Mouse (Mus musculus) small intestine, adult 2 months (tissue): Measurements from ENCODE around the gene Cnp.

Experiments
- CTCF ChIP-seq: fragments of 200-500 bp; IDR thresholded peaks from 2 replicates; pipeline ENCODE4 v1.5.1; 2012; ENCODE audit warnings: low read depth, mild to moderate bottlenecking, control low read depth, inconsistent platforms, low read length, moderate library complexity, mixed read lengths; ENCODE audit not compliant: insufficient replicate concordance, insufficient read length; ENCODE audit errors: extremely low read depth
- POLR2A ChIP-seq: fragments of 200-500 bp; IDR thresholded peaks from 2 replicates; pipeline ENCODE4 v1.6.1; 2012; ENCODE audit warnings: low read depth, mild to moderate bottlenecking, control low read depth, inconsistent platforms, low read length, moderate library complexity

DNA sequence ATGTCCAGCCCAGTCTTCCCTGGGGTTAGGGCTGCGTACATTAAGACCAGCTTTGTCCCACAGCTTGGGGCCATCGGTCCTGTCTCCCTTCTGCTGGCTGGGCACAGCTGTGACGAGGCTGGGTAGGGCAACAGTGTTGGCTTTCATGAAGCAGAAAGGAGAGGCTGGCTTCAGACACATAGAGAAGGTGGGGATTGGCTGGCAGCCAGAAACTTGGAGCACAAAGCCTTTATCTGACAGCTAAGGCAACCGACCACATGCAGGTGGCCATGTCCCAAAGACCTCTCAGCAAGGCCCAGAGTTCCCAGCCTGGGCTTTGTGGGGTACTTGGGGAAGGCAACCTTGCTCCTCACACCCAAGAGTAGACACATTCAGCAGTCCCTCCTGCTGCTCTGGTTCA lies 7.1 kb downstream of the Cnp start:
- TF ChIP-seq POLR2A, result no peak
- TF ChIP-seq CTCF, result no peak
